Mouse (Mus musculus) embryonic fibroblast, embryonic 13.5 days (primary cell): ENCODE measurements around the gene Scml4.

Source experiments
- CTCF ChIP-seq: IDR thresholded peaks from 2 replicates; pipeline ENCODE4 v1.5.1; 2011; ENCODE audit warnings: mild to moderate bottlenecking, control low read depth, low read length, moderate library complexity, borderline replicate concordance; ENCODE audit not compliant: insufficient read depth
- POLR2A ChIP-seq: IDR thresholded peaks from 2 replicates; pipeline ENCODE4 v1.6.1; 2011; ENCODE audit warnings: low read depth, mild to moderate bottlenecking, control low read depth, low read length, moderate library complexity

DNA sequence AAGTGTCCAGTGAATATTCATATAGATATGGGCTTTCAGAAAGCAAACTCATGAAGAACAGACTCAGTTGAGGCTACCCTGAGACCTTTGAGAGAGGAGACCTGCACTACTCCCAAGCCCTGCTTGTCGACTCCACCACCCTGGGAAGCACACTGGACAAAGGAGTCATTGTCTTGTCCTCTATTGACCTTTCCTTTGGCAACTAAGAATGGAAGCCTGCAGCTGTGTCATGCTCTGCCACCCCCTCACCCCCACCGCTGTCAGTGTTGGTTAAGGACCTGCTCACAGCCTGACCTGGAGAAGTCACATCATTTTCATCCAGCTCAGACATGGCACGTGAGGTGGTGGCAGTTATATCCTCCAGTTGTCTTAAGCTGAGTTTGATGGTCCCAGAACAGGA is 34.1 kb downstream of the Scml4 start:
- TF ChIP-seq CTCF (no peak), POLR2A (no peak)
